Mouse (Mus musculus): Measurements from ENCODE around the gene Ndufa8.

- TF ChIP-seq CTCF (IDR thresholded peaks at IDR 0.05; ENCODE audit: control insufficient read depth, insufficient read depth, low read length) (no peak), POLR2A (IDR thresholded peaks at IDR 0.05; ENCODE audit: borderline replicate concordance, control insufficient read depth, low read depth, low read length) (no peak)
Measured at GRCm38 (mm10) chr2:36073781-36074180, 24.6 kb upstream of the Ndufa8 start.

Data from bone marrow, adult 2 months (tissue).